Mouse (Mus musculus) MEL (cell line): ENCODE results near the gene Apobec3. TPM values are rescaled to one million over a fixed set of nuclear protein-coding genes. Genes with fewer than 3 reads are reported as not detected.
"Not testable (repeated sequence)": the region's sequence is repeated elsewhere in the genome, so short reads cannot be mapped to it uniquely, and the experiment has no call there.

Source experiments
- DNase-seq: peaks from one replicate; pipeline ENCODE4 v3.0.0; 2011; ENCODE audit warnings: low read depth, low spot score
- H3K27ac ChIP-seq: 2 replicates; pipeline ENCODE4 v1.5.1; 2012; ENCODE audit warnings: low read depth, mild to moderate bottlenecking, control low read depth, low read length, moderate library complexity; ENCODE audit not compliant: control insufficient read depth
- H3K27me3 ChIP-seq, 2 experiments: fragments of 150-350 bp in 1 of 2; sonication (generic) in 1 of 2; 2 replicates each; pipeline ENCODE4 v1.6.1; 2012; ENCODE audit warnings: low read length in 2 of 2, mild to moderate bottlenecking in 2 of 2, improper control_type of control experiment in 1 of 2, moderate library complexity in 1 of 2; ENCODE audit not compliant: insufficient read depth in 2 of 2, control insufficient read depth in 1 of 2
- H3K36me3 ChIP-seq, 2 experiments: 2 replicates each; pipeline ENCODE4 v1.6.1; 2012 to 2014; ENCODE audit warnings: low read length in 2 of 2, improper control_type of control experiment in 1 of 2, inconsistent platforms in 1 of 2, mild to moderate bottlenecking in 1 of 2; ENCODE audit not compliant: insufficient read depth in 2 of 2, control insufficient read depth in 1 of 2
- H3K4me1 ChIP-seq, 2 experiments: fragments of 150-350 bp in 1 of 2; sonication (generic) in 1 of 2; 2 replicates each; pipeline ENCODE4 v1.6.1; 2012; ENCODE audit warnings: low read length in 2 of 2, improper control_type of control experiment in 1 of 2, mild to moderate bottlenecking in 1 of 2; ENCODE audit not compliant: insufficient read depth in 2 of 2, control insufficient read depth in 1 of 2
- H3K4me3 ChIP-seq, 2 experiments: fragments of 150-350 bp in 1 of 2; sonication (generic) in 1 of 2; 2 replicates each; pipeline ENCODE4 v1.5.1; 2012; ENCODE audit warnings: low read depth in 2 of 2, low read length in 2 of 2, mild to moderate bottlenecking in 2 of 2, moderate library complexity in 2 of 2, control low read depth in 1 of 2, improper control_type of control experiment in 1 of 2; ENCODE audit not compliant: control insufficient read depth in 1 of 2, insufficient read depth in 1 of 2
- H3K79me2 ChIP-seq: 2 replicates; pipeline ENCODE4 v1.6.1; 2012; ENCODE audit warnings: mild to moderate bottlenecking, low read length, moderate library complexity; ENCODE audit not compliant: control insufficient read depth, poor library complexity, insufficient read depth
- H3K9ac ChIP-seq: 2 replicates; pipeline ENCODE4 v1.6.1; 2012; ENCODE audit warnings: low read depth, mild to moderate bottlenecking, control low read depth, low read length, moderate library complexity; ENCODE audit not compliant: control insufficient read depth, poor library complexity, severe bottlenecking
- H3K9me3 ChIP-seq: fragments of 150-350 bp; sonication (generic); replicated peaks from 2 replicates; pipeline ENCODE4 v1.6.1; 2012; ENCODE audit warnings: mild to moderate bottlenecking, low read length, improper control_type of control experiment, moderate library complexity; ENCODE audit not compliant: insufficient read depth
- BHLHE40 ChIP-seq: IDR thresholded peaks from 2 replicates; pipeline ENCODE4 v1.6.1; 2012; ENCODE audit warnings: low read depth, mild to moderate bottlenecking, inconsistent platforms, low read length, improper control_type of control experiment, borderline replicate concordance
- CTCF ChIP-seq, 3 experiments: IDR thresholded peaks in 2 of 3; conservative IDR thresholded peaks in 1 of 3; 2 replicates each; pipeline ENCODE4 v1.5.1; 2011 to 2012; ENCODE audit warnings: low read length in 3 of 3, low read depth in 2 of 3, mild to moderate bottlenecking in 2 of 3, improper control_type of control experiment in 1 of 3, inconsistent platforms in 1 of 3, mixed read lengths in 1 of 3, moderate library complexity in 1 of 3; ENCODE audit not compliant: control insufficient read depth in 1 of 3, insufficient read depth in 1 of 3, poor library complexity in 1 of 3, severe bottlenecking in 1 of 3
- EP300 ChIP-seq, 2 experiments: IDR thresholded peaks; 2 replicates each; pipeline ENCODE4 v1.6.1; 2011; ENCODE audit warnings: improper control_type of control experiment in 2 of 2, low read length in 2 of 2, low read depth in 1 of 2, mild to moderate bottlenecking in 1 of 2
- ETS1 ChIP-seq: IDR thresholded peaks from 2 replicates; pipeline ENCODE4 v1.6.1; 2012; ENCODE audit warnings: low read depth, mild to moderate bottlenecking, inconsistent platforms, low read length, improper control_type of control experiment, moderate library complexity
- KAT2A ChIP-seq: conservative IDR thresholded peaks from 2 replicates; pipeline ENCODE4 v1.6.1; 2012; ENCODE audit warnings: low read depth, low read length, improper control_type of control experiment, inconsistent platforms
- MAFK ChIP-seq: IDR thresholded peaks from 2 replicates; pipeline ENCODE4 v1.6.1; 2011; ENCODE audit warnings: low read depth, mild to moderate bottlenecking, low read length, improper control_type of control experiment, borderline replicate concordance
- MAX ChIP-seq: IDR thresholded peaks from 2 replicates; pipeline ENCODE4 v1.6.1; 2011; ENCODE audit warnings: low read length, improper control_type of control experiment
- MAZ ChIP-seq: IDR thresholded peaks from 2 replicates; pipeline ENCODE4 v1.6.1; 2012; ENCODE audit warnings: low read depth, mild to moderate bottlenecking, inconsistent platforms, low read length, improper control_type of control experiment
- MYB ChIP-seq: IDR thresholded peaks from 2 replicates; pipeline ENCODE4 v1.6.1; 2011; ENCODE audit warnings: mild to moderate bottlenecking, low read depth, low read length, improper control_type of control experiment
- MYC ChIP-seq: IDR thresholded peaks from 2 replicates; pipeline ENCODE4 v1.6.1; 2011; ENCODE audit warnings: low read depth, mild to moderate bottlenecking, low read length, improper control_type of control experiment, moderate library complexity
- POLR2AphosphoS2 ChIP-seq: IDR thresholded peaks from 2 replicates; pipeline ENCODE4 v1.6.1; 2011; ENCODE audit warnings: low read length, improper control_type of control experiment
- POLR2AphosphoS5 ChIP-seq: IDR thresholded peaks from 2 replicates; pipeline ENCODE4 v1.6.1; 2012; ENCODE audit warnings: low read depth, borderline replicate concordance, mild to moderate bottlenecking, inconsistent platforms, low read length, moderate library complexity, mixed read lengths
- RAD21 ChIP-seq: IDR thresholded peaks from 2 replicates; pipeline ENCODE4 v1.6.1; 2011; ENCODE audit warnings: mild to moderate bottlenecking, low read depth, low read length, improper control_type of control experiment
- RCOR1 ChIP-seq: IDR thresholded peaks from 2 replicates; pipeline ENCODE4 v1.6.1; 2012; ENCODE audit warnings: low read depth, mild to moderate bottlenecking, inconsistent platforms, low read length, improper control_type of control experiment
- TCF12 ChIP-seq: IDR thresholded peaks from 2 replicates; pipeline ENCODE4 v1.6.1; 2014; ENCODE audit warnings: low read depth, mild to moderate bottlenecking, inconsistent platforms, low read length, improper control_type of control experiment, moderate library complexity
- UBTF ChIP-seq: IDR thresholded peaks from 2 replicates; pipeline ENCODE4 v1.6.1; 2012; ENCODE audit warnings: low read depth, mild to moderate bottlenecking, inconsistent platforms, low read length, improper control_type of control experiment, moderate library complexity, borderline replicate concordance; ENCODE audit not compliant: insufficient read depth
- polyA plus RNA-seq, 2 experiments: library from polyadenylated mRNA; stranded (reverse) in 1 of 2; unstranded in 1 of 2; fragments of >175 nt in 1 of 2; fragments of >200 nt in 1 of 2; gene quantifications; 2 replicates each; pipeline versions ENCODE4 v1.2.1 to v1.2.4; 2012; ENCODE audit warnings: low replicate concordance in 2 of 2, low read depth in 1 of 2; ENCODE audit not compliant: insufficient read length in 2 of 2, insufficient read depth in 1 of 2, missing spikeins in 1 of 2
- total RNA-seq: library from RNA; depleted of rRNA; stranded (reverse); fragments of 300-350 nt; gene quantifications from 2 replicates; pipeline ENCODE4 v1.2.3, GENCODE M21; 2012

Apobec3 gene
- total and polyA plus RNA-seq, 3 experiments: 22.2 to 38.6 TPM; not detected in 1

DNA sequence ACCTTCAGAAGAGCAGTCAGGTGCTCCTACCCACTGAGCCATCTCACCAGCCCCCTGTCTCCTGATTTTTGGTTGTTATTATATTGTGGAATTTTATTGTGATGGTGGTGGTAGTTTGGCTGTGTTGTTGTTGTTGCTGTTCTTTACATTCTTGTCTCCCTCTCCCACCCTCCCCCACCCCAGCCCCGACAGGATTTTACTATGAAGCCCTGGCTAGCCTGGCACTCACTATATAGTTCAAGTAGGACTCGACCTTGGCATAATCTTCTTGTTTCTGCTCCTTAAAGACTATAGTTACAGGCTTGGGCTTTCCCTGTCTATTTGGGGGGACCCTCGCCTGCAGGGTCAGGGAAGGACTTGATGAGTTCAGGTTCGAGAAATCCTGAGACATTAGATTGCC is 2.9 kb downstream of the Apobec3 start (continued):
- no peak for TF ChIP-seq POLR2AphosphoS2

DNA sequence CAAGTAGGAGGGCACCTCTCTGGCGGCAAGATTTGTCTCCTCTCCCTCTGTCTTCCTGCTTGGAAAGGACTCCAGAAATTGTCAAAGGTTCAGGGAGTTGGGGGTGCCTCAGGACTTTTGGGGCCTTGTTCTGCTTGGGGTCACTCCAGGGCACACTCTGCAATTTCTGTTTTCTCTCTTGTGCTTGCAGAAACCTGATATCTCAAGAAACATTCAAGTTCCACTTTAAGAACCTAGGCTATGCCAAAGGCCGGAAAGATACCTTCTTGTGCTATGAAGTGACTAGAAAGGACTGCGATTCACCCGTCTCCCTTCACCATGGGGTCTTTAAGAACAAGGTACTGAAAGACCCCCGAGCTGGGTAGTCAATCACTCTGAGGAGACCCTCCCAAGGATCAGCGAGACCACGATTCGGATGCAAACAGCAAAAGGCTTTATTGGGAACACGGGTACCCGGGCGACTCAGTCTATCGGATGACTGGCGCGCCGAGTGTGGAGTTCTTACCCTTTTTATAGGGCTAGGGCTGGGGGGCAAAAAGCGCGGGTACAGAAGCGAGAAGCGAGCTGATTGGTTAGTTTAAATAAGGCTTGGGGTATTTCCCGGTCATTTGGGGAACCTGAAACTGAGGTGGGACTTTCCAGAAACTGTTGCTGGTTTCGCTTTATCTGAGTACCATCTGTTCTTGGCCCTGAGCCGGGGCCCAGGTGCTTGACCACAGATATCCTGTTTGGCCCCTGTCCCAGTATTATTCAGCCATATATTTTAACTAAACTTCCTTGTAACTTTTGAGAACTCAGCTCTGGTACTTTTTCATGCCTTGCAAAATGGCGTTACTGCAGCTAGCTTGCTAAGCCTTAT is 4.0 kb downstream of the Apobec3 start:
- H3K9me3 ChIP-seq: not testable (repeated sequence)
- peak in 1 of 2 experiments; percentile 24; a peak in 1 of 4 replicates for TF ChIP-seq EP300 (IDR thresholded peaks at IDR 0.05; ENCODE audit: low read depth in 1 of 2, low read length in 2 of 2)
- TF ChIP-seq, all 39 proteins: peak for 1; not testable (repeated sequence) for 38
- H3K4me1 ChIP-seq: peaks cover 4 to 17% of the 10 kb centered on the region in 2 experiments
- H3K9ac ChIP-seq, H3K4me3 ChIP-seq, DNase-seq, H3K79me2 ChIP-seq, H3K27me3 ChIP-seq: not testable (repeated sequence)
- H3K36me3 ChIP-seq: peaks cover 2 to 14% of the 10 kb centered on the region in 2 experiments; a peak in 3 of 4 replicates
- peak overlapping the region; percentile 51; the same call in 1 of the 2 replicates for H3K27ac ChIP-seq

DNA sequence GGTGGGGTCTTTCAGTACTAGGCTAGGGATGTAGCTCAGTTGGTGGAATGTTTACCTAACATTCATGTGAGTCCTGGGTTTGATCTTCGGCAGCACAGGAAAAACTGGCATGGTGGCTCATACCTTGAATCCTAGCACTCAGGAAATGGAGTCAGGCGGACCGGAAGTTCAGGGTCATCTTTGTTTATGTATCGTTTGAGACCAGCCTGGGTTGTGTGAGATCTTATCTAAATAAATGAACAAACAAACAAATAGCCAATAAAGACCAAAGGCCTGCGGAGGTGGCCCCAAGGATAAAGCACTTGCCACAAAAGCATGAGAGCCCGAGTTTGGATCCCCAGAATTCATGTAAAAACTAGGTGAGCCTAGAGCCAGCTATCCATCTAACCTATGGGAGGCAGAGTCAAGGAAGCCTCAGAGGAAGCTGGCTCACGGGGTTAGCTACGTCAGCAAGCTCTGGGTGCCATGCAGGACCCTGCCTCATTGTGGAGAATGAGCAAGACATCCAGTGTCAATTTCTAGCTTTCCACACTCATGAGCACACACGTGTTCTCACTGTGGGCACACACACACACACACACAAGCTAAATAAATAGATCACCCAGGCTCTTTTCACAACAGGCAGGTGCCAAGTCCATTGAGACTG is 4.7 kb downstream of the Apobec3 start:
- H3K79me2 ChIP-seq: peaks cover 5% of the 10 kb centered on the region
- no peak overlapping the region for H3K4me3 ChIP-seq
- peaks cover 2 to 11% of the 10 kb centered on the region in 2 experiments; a peak in 3 of 4 replicates for H3K36me3 ChIP-seq
- no peak overlapping the region for H3K27ac ChIP-seq
- H3K9ac ChIP-seq: no peak overlapping the region
- no peaks in the 10 kb centered on the region for H3K9me3 ChIP-seq
- no peaks in the 10 kb centered on the region for H3K27me3 ChIP-seq
- H3K4me1 ChIP-seq: peaks cover 4 to 13% of the 10 kb centered on the region in 2 experiments
- TF ChIP-seq RCOR1: no peak
- TF ChIP-seq KAT2A: no peak
- TF ChIP-seq MYC: no peak
- TF ChIP-seq UBTF: no peak
- TF ChIP-seq, all 39 proteins: peak for 0
- no peak for DNase-seq

DNA sequence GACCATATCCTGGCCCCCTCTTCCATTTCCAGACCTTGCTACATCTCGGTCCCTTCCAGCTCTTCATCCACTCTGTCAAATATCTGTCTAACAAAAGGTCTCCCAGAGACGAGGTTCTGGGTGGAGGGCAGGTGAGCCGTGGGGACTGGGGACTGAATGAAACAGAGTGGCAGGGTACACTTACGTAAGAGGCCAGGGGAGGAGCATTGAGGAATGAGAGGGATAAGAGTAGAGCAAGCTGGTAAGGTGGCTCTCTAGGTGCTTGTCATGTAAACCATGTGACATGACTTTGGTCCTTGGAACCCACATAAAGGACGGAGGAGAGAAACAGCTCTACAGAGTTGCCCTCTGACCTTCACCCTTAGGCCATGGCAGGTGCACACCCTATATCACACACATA is 7.5 kb downstream of the Apobec3 start:
- Histone ChIP-seq H3K4me3 (no peak overlapping the region), H3K27me3 (no peaks in the 10 kb centered on the region), H3K4me1 (peaks cover 4 to 7% of the 10 kb centered on the region in 2 experiments; a peak in 3 of 4 replicates), H3K79me2 (no peaks in the 10 kb centered on the region), H3K27ac (no peak overlapping the region)
- TF ChIP-seq RAD21 (no peak), UBTF (no peak), TCF12 (no peak), CTCF (IDR thresholded peaks at IDR 0.05 in 2 of 3, conservative IDR thresholded peaks at IDR 0.05 in 1 of 3; ENCODE audit: control insufficient read depth in 1 of 3, insufficient read depth in 1 of 3, low read depth in 2 of 3, low read length in 3 of 3, poor library complexity in 1 of 3, severe bottlenecking in 1 of 3) (no peak), MAZ (no peak), MYB (no peak), BHLHE40 (no peak), MAFK (no peak), ETS1 (no peak), POLR2AphosphoS5 (no peak), MAX (no peak)
- TF ChIP-seq, all 39 proteins: peak for 0
- Histone ChIP-seq H3K36me3 (peaks cover 2 to 7% of the 10 kb centered on the region in 2 experiments; a peak in 3 of 4 replicates), H3K9ac (no peak overlapping the region), H3K9me3 (no peaks in the 10 kb centered on the region)
- no peak for DNase-seq
